Mouse (Mus musculus) erythroblast, embryonic 14.5 days (primary cell): Measurements from ENCODE around the gene Sinhcaf.

ENCODE experiments used
- GATA1 ChIP-seq: IDR thresholded peaks from 2 replicates; pipeline ENCODE4 v1.6.1; 2012; ENCODE audit warnings: low read length, inconsistent platforms, mixed read lengths
- TAL1 ChIP-seq: IDR thresholded peaks from 3 replicates; pipeline ENCODE4 v1.6.1; 2012; ENCODE audit warnings: low read length, inconsistent platforms, mixed read lengths

- TF ChIP-seq TAL1 (no peak), GATA1 (no peak)
These were observed 47.1 kb upstream of the Sinhcaf start for GRCm38 (mm10) chr6:148993117-148994077.
